Mouse (Mus musculus): ENCODE results near the gene C1qtnf7. TPM values are rescaled to one million over a fixed set of nuclear protein-coding genes. Genes with fewer than 3 reads are reported as not detected.

The C1qtnf7 gene
- polyA plus RNA-seq, 1 experiment from 2014 or later, result 0.74 TPM

GRCm38 (mm10) chr5:43585406-43586245 is 70.3 kb downstream of the C1qtnf7 start:
- DNase-seq (ENCODE audit: low spot score, missing footprints) (no peak), ATAC-seq (ENCODE audit: low FRiP score) (no peak)

GRCm38 (mm10) chr5:43588791-43589439 is 73.6 kb downstream of the C1qtnf7 start:
- ATAC-seq (ENCODE audit: low FRiP score), result no peak
- 69% methylated on average over 5 of the region's 5 CpGs for WGBS

More at GRCm38 (mm10) chr5:43585406-43586245, 70.3 kb downstream of the C1qtnf7 start:
- H3K4me2 ChIP-seq, result no peak overlapping the region
- no peak overlapping the region for H3K4me3 ChIP-seq (ENCODE audit: low read depth, low read length)
- H3K9ac ChIP-seq (ENCODE audit: low read length), result no peak overlapping the region
- WGBS, result 78% methylated on average over 11 of the region's 11 CpGs
- H3K9me3 ChIP-seq (ENCODE audit: control insufficient read depth, low read length), result no peaks in the 10 kb centered on the region
- H3K27me3 ChIP-seq (ENCODE audit: control insufficient read depth, insufficient read depth, low read length), result no peaks in the 10 kb centered on the region
- H3K4me1 ChIP-seq (ENCODE audit: control insufficient read depth, insufficient read depth, low read length), result peaks cover 3% of the 10 kb centered on the region; the same call in 1 of the 2 replicates
- no peak overlapping the region for H3K27ac ChIP-seq (ENCODE audit: low read depth, low read length)
- H3K36me3 ChIP-seq (ENCODE audit: control insufficient read depth, insufficient read depth, low read length), result no peaks in the 10 kb centered on the region

GRCm38 (mm10) chr5:43589440-43589830 is 74.1 kb downstream of the C1qtnf7 start:
- Histone ChIP-seq H3K4me1 (ENCODE audit: control insufficient read depth, insufficient read depth, low read length) (no peaks in the 10 kb centered on the region; the same call in 1 of the 2 replicates), H3K27me3 (ENCODE audit: control insufficient read depth, insufficient read depth, low read length) (no peaks in the 10 kb centered on the region), H3K36me3 (ENCODE audit: control insufficient read depth, insufficient read depth, low read length) (no peaks in the 10 kb centered on the region), H3K4me2 (no peak overlapping the region), H3K27ac (ENCODE audit: low read depth, low read length) (no peak overlapping the region), H3K9me3 (ENCODE audit: control insufficient read depth, low read length) (no peaks in the 10 kb centered on the region), H3K4me3 (ENCODE audit: low read depth, low read length) (no peak overlapping the region), H3K9ac (ENCODE audit: low read length) (no peak overlapping the region)
- ATAC-seq (ENCODE audit: low FRiP score) (no peak), DNase-seq (ENCODE audit: low spot score, missing footprints) (no peak)
- WGBS, result 41% methylated on average over 2 of the region's 2 CpGs

More at GRCm38 (mm10) chr5:43588791-43589439, 73.6 kb downstream of the C1qtnf7 start:
- Histone ChIP-seq H3K9ac (ENCODE audit: low read length) (no peak overlapping the region), H3K4me2 (no peak overlapping the region), H3K4me3 (ENCODE audit: low read depth, low read length) (no peak overlapping the region), H3K4me1 (ENCODE audit: control insufficient read depth, insufficient read depth, low read length) (no peaks in the 10 kb centered on the region; the same call in 1 of the 2 replicates), H3K27ac (ENCODE audit: low read depth, low read length) (no peak overlapping the region), H3K9me3 (ENCODE audit: control insufficient read depth, low read length) (no peaks in the 10 kb centered on the region), H3K27me3 (ENCODE audit: control insufficient read depth, insufficient read depth, low read length) (no peaks in the 10 kb centered on the region), H3K36me3 (ENCODE audit: control insufficient read depth, insufficient read depth, low read length) (no peaks in the 10 kb centered on the region)
- DNase-seq (ENCODE audit: low spot score, missing footprints), result no peak

GRCm38 (mm10) chr5:43590311-43590731 is 75.0 kb downstream of the C1qtnf7 start:
- Histone ChIP-seq H3K9me3 (ENCODE audit: control insufficient read depth, low read length) (no peaks in the 10 kb centered on the region), H3K27me3 (ENCODE audit: control insufficient read depth, insufficient read depth, low read length) (no peaks in the 10 kb centered on the region), H3K27ac (ENCODE audit: low read depth, low read length) (no peak overlapping the region), H3K4me1 (ENCODE audit: control insufficient read depth, insufficient read depth, low read length) (no peaks in the 10 kb centered on the region; the same call in 1 of the 2 replicates), H3K36me3 (ENCODE audit: control insufficient read depth, insufficient read depth, low read length) (no peaks in the 10 kb centered on the region), H3K4me2 (no peak overlapping the region), H3K4me3 (ENCODE audit: low read depth, low read length) (no peak overlapping the region), H3K9ac (ENCODE audit: low read length) (no peak overlapping the region)
- ATAC-seq (ENCODE audit: low FRiP score), result no peak
- DNase-seq (ENCODE audit: low spot score, missing footprints), result no peak
- WGBS, result 90% methylated on average over 2 of the region's 2 CpGs

GRCm38 (mm10) chr5:43601601-43602000 is 86.3 kb downstream of the C1qtnf7 start:
- no peaks in the 10 kb centered on the region for H3K4me1 ChIP-seq (ENCODE audit: control insufficient read depth, insufficient read depth, low read length)
- no peaks in the 10 kb centered on the region for H3K36me3 ChIP-seq (ENCODE audit: control insufficient read depth, insufficient read depth, low read length)
- WGBS, result 93% methylated on average over 8 of the region's 8 CpGs
- ATAC-seq (ENCODE audit: low FRiP score) (no peak), DNase-seq (ENCODE audit: low spot score, missing footprints) (no peak)
- H3K27ac ChIP-seq (ENCODE audit: low read depth, low read length), result no peak overlapping the region
- H3K4me3 ChIP-seq (ENCODE audit: low read depth, low read length), result no peak overlapping the region
- no peaks in the 10 kb centered on the region for H3K27me3 ChIP-seq (ENCODE audit: control insufficient read depth, insufficient read depth, low read length)
- no peak overlapping the region for H3K9ac ChIP-seq (ENCODE audit: low read length)
- H3K4me2 ChIP-seq, result no peak overlapping the region
- no peaks in the 10 kb centered on the region for H3K9me3 ChIP-seq (ENCODE audit: control insufficient read depth, low read length)

- Histone ChIP-seq H3K4me1 (ENCODE audit: control insufficient read depth, insufficient read depth, low read length) (no peaks in the 10 kb centered on the region), H3K4me2 (no peak overlapping the region), H3K36me3 (ENCODE audit: control insufficient read depth, insufficient read depth, low read length) (no peaks in the 10 kb centered on the region), H3K27me3 (ENCODE audit: control insufficient read depth, insufficient read depth, low read length) (no peaks in the 10 kb centered on the region), H3K27ac (ENCODE audit: low read depth, low read length) (no peak overlapping the region), H3K4me3 (ENCODE audit: low read depth, low read length) (no peak overlapping the region), H3K9me3 (ENCODE audit: control insufficient read depth, low read length) (no peaks in the 10 kb centered on the region), H3K9ac (ENCODE audit: low read length) (no peak overlapping the region)
- no peak for DNase-seq (ENCODE audit: low spot score, missing footprints)
- no peak for ATAC-seq (ENCODE audit: low FRiP score)
- WGBS, result 86% methylated on average over 3 of the region's 3 CpGs
Observed at GRCm38 (mm10) chr5:43602518-43602917, 87.2 kb downstream of the C1qtnf7 start.

- H3K27me3 ChIP-seq (ENCODE audit: control insufficient read depth, insufficient read depth, low read length), result no peaks in the 10 kb centered on the region
- ATAC-seq (ENCODE audit: low FRiP score), result no peak
- WGBS, result 81% methylated on average over 3 of the region's 3 CpGs
Observed at GRCm38 (mm10) chr5:43603559-43603958, 88.2 kb downstream of the C1qtnf7 start.

GRCm38 (mm10) chr5:43608073-43608472 is 92.7 kb downstream of the C1qtnf7 start:
- DNase-seq (ENCODE audit: low spot score, missing footprints) (no peak), ATAC-seq (ENCODE audit: low FRiP score) (no peak)
- Histone ChIP-seq H3K4me1 (ENCODE audit: control insufficient read depth, insufficient read depth, low read length) (no peaks in the 10 kb centered on the region), H3K27me3 (ENCODE audit: control insufficient read depth, insufficient read depth, low read length) (no peaks in the 10 kb centered on the region), H3K4me2 (no peak overlapping the region), H3K9me3 (ENCODE audit: control insufficient read depth, low read length) (no peaks in the 10 kb centered on the region), H3K4me3 (ENCODE audit: low read depth, low read length) (no peak overlapping the region), H3K36me3 (ENCODE audit: control insufficient read depth, insufficient read depth, low read length) (no peaks in the 10 kb centered on the region), H3K27ac (ENCODE audit: low read depth, low read length) (no peak overlapping the region), H3K9ac (ENCODE audit: low read length) (no peak overlapping the region)
- WGBS, result 88% methylated on average over 3 of the region's 3 CpGs

More at GRCm38 (mm10) chr5:43603559-43603958, 88.2 kb downstream of the C1qtnf7 start:
- Histone ChIP-seq H3K9me3 (ENCODE audit: control insufficient read depth, low read length) (no peaks in the 10 kb centered on the region), H3K4me2 (no peak overlapping the region), H3K4me1 (ENCODE audit: control insufficient read depth, insufficient read depth, low read length) (no peaks in the 10 kb centered on the region), H3K36me3 (ENCODE audit: control insufficient read depth, insufficient read depth, low read length) (no peaks in the 10 kb centered on the region), H3K9ac (ENCODE audit: low read length) (no peak overlapping the region), H3K4me3 (ENCODE audit: low read depth, low read length) (no peak overlapping the region), H3K27ac (ENCODE audit: low read depth, low read length) (no peak overlapping the region)
- DNase-seq (ENCODE audit: low spot score, missing footprints), result no peak

GRCm38 (mm10) chr5:43609760-43610159 is 94.4 kb downstream of the C1qtnf7 start:
- no peak overlapping the region for H3K9ac ChIP-seq (ENCODE audit: low read length)
- no peak overlapping the region for H3K4me2 ChIP-seq
- no peaks in the 10 kb centered on the region for H3K36me3 ChIP-seq (ENCODE audit: control insufficient read depth, insufficient read depth, low read length)
- ATAC-seq (ENCODE audit: low FRiP score) (no peak), DNase-seq (ENCODE audit: low spot score, missing footprints) (no peak)
- H3K4me1 ChIP-seq (ENCODE audit: control insufficient read depth, insufficient read depth, low read length), result no peaks in the 10 kb centered on the region
- 93% methylated on average over 1 of the region's 1 CpGs for WGBS
- H3K27ac ChIP-seq (ENCODE audit: low read depth, low read length), result no peak overlapping the region
- H3K9me3 ChIP-seq (ENCODE audit: control insufficient read depth, low read length), result no peaks in the 10 kb centered on the region
- H3K27me3 ChIP-seq (ENCODE audit: control insufficient read depth, insufficient read depth, low read length), result no peaks in the 10 kb centered on the region
- H3K4me3 ChIP-seq (ENCODE audit: low read depth, low read length), result no peak overlapping the region

Data from midbrain, embryonic 11.5 days (tissue).